Mouse (Mus musculus) telencephalon, adult 2 months (tissue): ENCODE results near the gene Itk.

ENCODE experiments used
- DNase-seq: peaks from one replicate; pipeline ENCODE4 v3.0.0-alpha.2; 2011; ENCODE audit warnings: low read depth, low spot score

Gene Itk

DNA sequence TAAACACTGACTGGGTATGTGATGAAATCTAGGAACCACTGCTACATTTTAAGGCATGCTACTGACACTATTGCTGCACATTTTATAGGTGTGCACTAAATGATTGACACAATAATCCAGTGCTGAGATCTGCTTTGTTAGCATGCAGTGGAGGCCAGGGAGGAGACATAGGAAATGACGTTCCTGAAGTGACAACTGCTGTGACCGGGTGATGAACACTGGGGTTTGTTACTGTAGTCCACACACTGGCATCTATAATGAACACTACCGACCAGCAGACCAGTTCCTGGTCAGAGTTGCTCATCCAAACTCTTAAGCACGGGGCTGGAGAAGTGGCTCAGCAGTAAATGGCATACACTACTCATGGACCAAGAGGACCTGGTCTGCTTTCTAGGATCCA lies 4.1 kb upstream of the Itk start:
- no peak for DNase-seq

DNA sequence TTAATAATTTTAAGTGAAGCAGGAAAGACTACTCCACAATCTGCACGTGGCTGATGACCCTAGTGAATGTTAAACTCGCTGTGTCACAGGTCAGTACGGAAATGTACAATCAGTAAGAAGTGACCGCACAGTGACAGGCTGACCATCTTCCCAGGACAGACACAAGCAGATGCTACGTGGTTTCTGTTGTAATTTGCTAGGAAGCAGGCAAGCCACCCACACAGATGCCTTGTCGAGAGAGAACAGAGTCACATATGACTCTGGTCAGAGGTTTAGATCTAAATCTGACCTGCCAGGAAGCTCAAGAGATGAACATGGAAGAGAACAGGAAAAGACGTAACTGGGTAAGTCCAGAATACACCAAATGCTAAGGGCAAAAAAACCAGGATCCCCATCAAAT lies 3.6 kb upstream of the Itk start:
- no peak for DNase-seq

DNA sequence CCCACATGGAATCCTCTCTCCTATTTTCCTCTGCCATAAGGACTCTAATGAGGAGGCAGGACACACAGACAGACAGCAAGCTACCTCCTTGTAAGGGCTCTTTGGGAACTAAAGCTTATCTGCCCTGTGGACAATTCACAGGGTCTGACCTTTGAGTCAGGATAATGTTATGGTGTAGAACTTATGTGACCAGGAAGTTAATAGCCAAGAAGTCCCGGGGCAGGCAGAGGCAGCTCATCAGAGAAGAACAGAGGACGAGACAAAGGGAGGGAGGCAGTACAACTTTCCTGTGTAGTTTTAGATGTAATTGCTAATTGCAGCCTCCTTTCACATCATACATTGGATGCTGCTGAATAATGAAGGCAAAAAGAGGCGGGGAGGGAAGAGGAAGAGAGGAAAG lies 1.3 kb upstream of the Itk start:
- DNase-seq, result no peak

DNA sequence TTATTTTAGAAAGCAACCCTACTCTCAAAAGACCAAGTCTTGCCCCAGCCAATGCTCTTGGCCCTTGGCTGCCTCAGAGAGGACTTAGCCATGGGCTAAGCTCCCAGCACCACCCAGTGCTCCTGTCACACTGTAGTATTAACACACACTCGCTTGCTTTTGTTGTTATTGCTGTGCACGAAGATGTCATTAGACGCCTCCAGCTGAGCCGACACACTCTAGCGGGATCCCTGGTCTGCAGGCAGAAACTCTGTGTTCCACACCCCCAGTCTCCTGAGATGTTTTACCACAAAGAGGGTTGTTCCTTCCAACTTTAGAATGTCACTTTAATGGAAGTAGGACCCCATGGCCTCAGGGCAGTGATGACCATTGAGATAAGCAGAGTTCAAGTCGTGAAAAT lies 877 bp downstream of the Itk start:
- no peak for DNase-seq

DNA sequence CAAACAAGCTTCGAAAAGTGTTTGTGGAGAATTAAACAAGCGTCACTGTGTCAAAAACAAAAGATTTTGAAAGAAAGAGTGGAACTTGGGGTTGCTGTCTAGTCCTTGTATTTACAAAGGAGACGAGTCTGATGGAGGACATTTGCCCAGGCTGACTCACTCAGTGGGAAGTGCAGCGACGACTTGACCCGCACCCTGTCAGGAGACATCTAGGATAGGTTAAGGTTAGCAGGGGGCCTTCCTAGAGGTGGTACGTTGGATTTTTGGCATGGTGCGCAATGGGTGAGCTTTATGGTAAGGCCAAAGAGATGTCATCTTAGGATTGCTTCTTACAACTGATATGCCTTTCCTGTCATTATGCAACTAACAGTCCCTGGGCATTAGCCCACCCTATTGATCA lies 2.3 kb downstream of the Itk start:
- DNase-seq, result no peak

DNA sequence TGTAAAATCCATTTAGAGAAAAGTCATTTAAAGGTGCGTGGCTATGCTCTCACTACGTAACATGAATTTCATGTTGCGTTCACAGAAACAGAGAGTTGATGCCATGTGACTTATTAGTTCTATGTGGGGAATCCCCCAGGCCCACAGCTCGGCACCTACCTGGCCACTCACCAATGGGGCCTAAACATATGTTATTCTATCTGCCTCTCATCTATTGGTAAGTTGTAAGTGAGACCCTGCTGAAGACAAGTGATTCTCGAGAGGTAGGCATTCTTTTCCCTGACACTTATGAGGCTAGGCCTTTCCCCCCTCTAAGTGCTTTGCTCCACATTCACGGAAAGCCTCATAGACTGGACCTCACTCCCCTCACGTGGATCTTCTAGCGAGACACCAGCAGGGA lies 2.8 kb downstream of the Itk start:
- DNase-seq, result no peak

DNA sequence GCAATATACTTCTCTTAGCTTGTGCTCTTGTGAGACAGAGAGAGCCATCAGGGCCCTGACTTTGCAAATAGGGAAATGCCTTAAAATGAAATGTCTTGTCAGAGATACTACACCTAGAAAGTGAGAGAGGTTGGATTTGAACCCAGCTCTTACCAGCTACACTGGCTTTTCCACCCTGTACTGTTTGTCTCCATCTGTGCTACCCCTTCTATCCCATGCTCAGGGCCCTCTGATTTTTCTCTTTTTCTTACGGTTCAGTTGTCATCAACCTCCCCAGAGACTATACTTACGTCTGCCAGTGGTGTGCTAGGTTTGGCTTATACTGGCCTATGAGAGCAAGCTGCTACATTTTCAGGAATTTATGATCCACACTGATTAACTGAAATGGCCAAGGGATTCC lies 4.4 kb downstream of the Itk start:
- DNase-seq, result no peak

DNA sequence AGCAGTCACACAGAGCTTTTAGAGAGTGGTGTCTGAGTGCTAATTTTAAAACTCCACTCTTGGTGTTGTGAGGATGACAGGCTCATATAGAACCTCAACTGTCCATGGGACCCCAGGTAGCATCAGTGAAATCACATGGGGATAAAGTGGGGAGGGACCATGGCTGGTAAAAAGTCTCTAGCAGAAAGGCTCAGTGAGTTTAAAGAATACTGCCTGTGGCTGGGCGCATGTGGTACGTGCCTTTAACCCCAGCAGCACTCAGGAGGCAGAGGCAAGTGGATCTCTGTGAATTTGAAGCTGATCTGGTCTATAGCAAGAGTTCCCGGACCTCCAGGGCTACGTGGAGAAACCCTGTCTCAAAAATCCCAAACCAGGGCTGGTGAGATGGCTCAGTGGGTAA lies 6.8 kb downstream of the Itk start:
- DNase-seq, result no peak

DNA sequence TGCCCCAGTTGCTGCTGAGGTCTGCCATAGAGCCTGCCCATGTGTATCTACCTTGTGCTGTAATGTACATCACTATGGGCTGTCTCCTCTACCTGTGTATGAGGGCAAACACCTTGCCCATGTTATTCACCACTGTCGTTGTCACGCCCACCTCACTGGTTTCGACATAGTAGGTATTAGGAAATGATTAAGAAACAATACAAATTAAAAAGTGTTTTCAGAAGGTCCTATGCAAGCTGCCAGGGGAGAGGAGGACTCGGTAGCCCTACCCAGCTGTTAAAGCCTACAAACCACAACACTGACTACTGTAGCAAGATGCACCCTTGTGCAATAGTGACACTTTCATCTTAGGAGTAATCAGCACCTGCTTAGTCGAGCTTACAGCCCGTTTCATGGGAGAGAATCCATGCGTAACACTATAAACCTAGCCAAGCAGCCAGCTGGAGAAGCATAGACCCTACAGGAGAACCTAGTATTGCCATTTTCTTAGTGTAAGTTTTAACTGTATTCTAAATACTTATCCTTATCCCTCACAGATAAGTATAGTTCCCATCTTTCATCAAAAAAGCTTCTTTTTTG lies 9.1 kb downstream of the Itk start:
- no peak for DNase-seq

DNA sequence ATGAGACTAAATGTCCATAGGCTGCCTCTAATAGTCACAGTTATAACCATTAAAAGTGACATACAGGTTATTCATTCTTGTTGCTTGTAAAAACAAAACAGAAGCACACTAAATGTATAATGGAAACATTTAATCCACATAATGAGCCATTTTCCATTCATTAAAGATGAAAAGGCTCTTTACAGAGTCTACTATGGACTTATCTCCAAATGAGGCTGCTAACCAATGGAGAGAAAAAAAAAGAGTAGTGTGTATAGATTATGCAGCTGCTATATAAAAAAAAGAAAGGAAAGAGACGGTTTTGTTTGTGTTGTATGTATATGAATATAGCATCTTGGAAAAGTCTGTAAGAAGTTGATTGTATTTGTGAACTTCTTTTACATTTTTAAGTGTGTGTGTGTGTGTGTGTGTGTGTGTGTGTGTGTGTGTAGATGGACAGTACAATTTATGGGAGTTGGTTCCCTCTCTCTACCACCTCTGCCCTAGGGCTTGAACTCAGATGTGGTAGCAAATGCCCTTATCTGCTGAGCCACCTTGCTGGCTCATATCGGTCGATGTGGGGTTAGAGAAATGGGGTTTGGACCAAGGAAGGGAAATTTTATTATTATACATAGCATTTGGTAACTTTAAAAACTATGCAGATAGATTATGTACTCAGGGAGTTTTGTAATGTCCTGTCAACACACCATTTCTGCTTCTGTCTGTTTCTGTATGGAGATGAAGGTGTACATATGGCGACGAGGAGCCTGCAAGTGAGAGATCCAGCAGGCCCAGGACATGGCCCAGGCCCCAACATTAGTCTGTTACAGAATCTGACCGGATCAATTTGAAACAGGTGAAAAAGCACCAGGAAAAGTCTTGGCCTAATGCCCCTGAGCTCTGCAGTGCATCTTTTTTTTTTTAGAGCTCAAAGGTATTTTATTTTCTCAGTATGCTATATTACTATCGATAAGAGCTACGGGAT lies 11.2 kb downstream of the Itk start:
- no peak for DNase-seq

DNA sequence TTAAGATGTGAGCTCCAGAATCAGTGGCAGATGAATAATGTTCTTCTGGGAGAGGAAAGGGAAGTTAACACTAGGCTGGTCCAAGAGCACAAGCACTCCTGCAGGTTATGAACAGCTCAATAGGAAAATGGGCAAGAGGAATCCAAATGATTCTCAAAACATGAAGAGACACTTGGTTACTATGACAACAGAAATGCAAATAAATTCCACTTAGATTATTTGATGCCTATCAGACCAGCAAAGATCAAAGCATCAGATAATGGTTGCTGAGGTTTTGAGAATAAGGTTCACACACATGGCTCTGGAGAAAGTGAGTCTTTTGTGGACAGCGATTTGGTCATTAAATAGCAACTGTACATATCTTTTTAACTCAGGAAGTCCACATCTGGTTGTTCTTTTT lies 12.0 kb downstream of the Itk start:
- DNase-seq, result no peak

DNA sequence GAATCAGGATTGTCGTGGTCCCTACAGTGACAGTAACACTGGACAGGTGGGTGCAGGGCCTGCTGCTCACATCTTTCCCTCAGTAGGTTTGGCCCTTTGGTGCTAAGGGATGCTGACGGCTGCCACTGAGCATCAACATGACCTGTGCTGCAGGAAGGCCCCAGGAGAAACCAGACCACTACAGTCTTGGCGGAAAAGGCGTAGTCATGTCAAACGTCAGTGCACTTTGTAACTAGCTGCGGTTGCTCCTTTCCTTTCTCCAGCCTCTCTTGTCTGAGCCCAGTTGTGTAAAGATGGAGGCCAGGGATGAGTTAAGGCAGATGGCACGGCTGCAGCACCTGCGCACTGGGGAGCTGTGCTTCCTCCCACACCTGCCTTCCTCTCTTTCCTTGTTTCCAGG lies 14.3 kb downstream of the Itk start:
- no peak for DNase-seq

DNA sequence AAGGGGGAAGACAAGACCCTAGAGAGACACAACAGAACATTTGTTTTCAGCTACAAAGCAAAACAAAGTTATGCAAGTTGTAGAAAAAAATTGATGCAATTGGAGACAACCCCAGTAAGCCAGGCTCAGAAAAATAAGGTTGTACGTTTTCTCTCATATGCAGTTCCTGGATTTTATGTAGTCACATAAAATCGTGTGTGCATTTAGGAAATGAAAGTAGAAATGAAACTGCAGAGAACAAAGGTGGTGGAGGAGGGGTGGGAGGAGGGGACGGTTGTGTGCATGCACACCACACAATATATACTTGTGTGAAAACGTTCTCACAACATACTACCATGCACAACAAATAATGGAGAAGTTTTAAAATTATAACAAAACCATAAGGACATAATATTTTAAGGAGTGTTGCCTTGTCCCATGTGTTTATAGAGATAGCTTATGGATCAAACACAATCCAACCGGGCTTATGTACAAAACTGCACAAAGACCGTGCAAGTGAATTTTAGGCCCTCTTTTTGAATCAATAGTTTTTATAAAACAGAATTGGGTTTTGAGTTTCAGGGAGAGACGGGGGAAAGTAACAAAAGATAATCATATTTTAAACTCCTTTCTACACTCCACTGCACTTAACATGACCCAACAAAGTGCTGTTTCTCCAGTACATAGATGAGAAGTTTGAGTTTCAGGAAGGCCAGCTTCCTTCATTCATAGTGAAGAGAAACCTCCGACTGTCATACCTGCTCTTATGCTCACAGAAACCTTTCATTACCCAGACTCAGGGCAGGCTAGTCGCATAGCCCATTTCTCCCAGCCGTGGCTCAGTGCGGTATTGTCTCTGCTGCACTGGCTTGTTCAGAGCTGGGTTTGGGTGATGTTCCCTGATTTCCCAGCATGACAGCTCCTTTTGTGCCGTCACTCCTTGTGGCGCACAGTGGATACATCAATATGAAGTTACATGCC lies 16.0 kb downstream of the Itk start:
- no peak for DNase-seq

DNA sequence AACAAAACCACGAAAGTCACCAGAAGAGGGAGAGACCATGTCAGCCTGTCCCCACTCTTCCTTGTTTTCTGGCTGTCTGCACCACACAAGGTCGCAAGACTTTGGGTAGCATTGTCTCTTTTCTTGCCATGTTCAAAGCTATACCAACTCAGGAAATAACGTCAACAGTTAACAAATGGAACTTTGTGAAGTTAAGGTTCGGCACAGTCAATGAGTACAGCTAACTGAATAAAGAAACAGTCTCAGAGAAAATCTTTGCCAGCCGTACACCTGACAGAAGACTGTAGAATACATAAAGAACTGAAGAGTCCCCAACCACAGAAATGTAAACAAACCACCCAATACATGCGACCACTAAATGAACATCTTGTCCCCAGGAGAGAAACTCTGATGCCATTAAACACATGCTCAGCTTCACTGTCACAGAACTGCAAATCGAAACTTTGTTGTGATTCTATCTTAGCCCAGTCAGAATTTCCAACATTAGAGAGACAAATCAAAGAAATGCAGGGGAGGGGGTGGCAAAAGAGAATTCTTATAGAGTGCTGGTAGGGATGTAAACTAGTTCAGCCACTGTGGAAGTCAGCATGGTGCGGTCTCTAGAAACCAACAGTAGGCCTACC lies 16.9 kb downstream of the Itk start:
- DNase-seq, result no peak

DNA sequence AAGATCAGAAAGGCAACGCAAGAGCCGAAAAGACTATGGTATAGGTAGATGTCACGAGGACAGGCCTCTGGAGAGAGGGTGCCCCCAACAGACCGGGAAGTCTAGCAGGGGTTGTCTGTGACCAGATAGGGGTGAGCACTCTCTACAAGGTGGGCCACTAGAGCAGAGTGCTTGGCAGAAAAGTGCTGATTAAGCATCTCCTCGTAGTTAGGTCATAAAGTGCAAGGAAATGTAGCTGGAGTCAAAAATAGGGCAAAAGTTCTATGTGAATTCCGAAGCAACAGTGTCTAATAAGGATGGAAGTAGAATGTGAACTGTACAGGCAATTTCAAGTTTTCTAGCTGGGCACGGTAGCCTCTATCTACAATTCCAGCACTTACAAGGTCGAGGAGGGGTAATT lies 18.1 kb downstream of the Itk start:
- no peak for DNase-seq

DNA sequence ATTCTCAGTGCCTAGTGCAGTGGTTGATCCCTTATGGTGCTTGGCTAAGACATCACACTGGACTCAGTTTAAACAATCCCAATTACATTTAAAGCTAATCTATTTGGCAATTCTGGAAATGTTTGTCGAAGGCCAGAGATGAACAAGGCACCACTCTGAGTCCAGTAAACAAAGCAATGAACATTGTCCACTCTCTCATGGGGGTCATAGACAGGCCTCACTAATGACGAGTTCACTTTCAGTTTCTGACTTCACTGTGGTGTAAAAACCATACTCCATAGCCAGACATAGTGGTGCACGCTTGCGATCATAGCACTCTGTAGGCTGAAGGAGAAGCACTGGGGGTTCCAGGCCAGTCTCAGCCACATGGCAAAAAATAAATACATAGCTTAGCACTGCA lies 18.9 kb downstream of the Itk start:
- no peak for DNase-seq

DNA sequence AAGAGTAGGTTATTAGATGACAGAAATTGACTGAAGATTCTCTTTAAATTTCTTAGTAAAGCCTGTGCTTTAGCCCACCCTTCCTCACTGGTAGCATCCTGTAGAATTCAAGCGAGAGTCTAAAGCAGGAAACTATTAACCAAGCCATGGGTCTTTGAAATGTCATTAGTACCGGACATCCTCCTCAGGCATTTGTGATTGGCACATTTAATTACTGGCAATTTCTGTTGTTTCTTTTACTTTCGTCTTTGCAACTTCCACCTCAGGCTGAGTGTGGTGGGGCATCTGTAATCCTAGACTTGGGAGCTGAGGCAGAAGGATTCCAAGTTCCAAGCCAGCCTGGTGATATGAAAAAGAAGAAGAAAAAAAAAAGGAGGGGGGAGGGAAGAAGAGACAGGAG lies 23.0 kb downstream of the Itk start:
- DNase-seq, result no peak

DNA sequence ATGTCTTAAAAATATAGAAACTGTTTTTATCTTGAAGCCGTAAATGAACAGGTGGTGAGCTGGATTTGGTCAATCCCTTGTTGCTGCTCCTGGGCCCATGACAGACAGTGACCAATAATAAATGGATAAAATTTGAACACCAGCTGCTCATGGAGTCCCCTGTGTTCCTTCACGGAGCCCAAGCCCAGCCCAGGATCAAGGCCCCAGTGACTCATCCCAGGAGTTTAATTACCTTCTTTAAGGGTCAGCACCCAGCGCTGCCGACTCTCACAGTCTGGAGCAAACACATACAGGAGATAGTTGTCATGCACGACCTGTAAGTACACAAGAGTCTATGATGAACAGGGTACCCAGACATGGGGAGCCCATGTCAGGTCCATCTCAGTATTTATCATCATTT lies 23.6 kb downstream of the Itk start:
- DNase-seq, result no peak

DNA sequence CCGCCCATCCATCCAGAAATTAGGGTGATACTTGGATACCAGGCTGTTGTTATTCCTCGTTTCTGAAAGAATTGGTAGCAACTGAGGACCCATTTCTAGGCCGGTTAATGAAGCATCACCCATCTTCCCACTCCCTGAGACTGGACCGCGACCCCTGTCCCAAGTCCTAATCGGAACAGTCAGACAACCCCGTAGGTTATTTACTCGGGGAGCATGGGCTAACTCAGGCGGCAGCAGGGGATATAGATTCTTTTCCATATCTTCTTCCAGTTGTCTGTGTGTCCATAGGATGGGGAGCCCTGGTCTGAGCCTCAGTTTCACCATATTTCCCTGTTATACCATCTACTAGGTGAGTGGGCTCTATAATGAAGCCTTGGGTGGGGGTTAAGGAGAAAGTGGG lies 25.5 kb downstream of the Itk start:
- no peak for DNase-seq

DNA sequence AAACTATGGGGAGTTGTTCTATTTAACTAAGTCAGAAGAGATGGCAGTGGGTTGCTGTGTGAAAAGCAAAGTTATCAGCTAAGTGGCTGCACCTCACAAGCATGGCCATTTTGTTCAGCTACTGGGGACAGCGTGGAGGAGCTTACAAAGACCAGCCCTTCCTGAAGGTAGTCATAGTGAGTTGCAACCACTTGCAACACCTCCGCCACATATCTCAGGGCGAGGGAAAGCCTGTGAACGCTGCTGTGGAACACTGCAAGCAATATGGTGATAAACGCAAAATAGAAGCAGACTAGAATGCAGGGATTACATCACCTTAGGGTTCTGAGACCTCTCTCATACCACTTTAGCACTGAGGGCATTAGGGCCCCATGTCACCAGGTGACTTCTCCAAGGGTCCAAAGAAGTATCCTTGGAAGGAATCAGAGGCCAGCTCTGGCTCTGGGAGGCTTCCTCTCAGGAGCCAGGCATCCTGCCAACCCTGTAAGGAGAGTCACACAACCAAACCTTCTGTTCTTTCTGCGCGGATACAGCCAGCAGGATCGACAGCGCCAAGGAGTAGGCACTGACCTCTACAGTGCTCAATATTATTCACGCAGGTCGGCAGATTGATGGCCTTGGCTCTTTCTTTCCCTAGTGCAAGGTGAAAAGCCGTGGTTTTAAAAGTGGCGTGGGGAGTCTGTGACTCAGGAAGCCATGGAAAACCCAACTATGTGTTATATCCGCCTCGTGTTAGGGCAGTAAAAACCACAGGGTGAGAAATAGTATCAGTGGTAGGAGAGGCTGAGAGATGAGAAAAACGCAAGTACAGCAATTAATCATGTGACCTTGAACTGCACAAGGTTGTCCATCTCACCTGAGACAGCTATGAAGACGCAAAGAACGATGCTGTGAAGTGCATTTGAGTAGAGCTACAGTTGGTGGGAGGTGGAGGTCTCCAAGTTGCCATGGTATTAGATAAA lies 27.0 kb downstream of the Itk start:
- no peak for DNase-seq
